Mouse (Mus musculus) kidney, adult 2 months (tissue): ENCODE data around the gene Odf3l2.

Experiments used
- CTCF ChIP-seq: fragments of 200-500 bp; conservative IDR thresholded peaks from 2 replicates; pipeline ENCODE4 v1.5.1; 2011; ENCODE audit warnings: low read depth, mild to moderate bottlenecking, control low read depth, low read length, moderate library complexity, mixed read lengths; ENCODE audit not compliant: insufficient read depth, insufficient read length
- POLR2A ChIP-seq: fragments of 200-500 bp; IDR thresholded peaks from one replicate; pipeline ENCODE4 v1.6.1; 2011; ENCODE audit warnings: low read depth, low read length, control low read depth

DNA sequence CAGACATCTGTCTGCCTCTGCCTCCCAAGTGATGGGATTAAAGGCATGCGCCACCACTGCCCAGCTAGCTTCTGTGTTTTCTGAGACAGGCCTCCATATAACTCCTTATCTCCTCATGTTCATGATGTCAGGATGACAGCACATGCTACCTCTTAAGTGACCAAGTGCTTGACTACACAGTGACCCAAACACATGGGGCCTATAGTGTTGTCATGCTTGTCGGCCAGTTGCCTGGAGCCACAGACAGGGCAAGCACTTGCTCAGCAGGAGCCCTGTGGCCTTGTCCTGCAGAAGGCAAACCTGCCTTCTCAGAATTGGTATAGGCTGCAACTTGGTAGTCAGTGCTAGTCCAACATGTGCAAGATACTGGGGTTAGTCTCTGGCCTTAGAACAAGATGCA, 40.7 kb upstream of the Odf3l2 start:
- TF ChIP-seq CTCF (no peak), POLR2A (no peak)
